Mouse (Mus musculus) telencephalon, adult 2 months (tissue): Measurements from ENCODE around the gene Mcl1.

ENCODE experiments used
- DNase-seq: peaks from one replicate; pipeline ENCODE4 v3.0.0-alpha.2; 2011; ENCODE audit warnings: low read depth, low spot score

Mcl1 gene

DNA sequence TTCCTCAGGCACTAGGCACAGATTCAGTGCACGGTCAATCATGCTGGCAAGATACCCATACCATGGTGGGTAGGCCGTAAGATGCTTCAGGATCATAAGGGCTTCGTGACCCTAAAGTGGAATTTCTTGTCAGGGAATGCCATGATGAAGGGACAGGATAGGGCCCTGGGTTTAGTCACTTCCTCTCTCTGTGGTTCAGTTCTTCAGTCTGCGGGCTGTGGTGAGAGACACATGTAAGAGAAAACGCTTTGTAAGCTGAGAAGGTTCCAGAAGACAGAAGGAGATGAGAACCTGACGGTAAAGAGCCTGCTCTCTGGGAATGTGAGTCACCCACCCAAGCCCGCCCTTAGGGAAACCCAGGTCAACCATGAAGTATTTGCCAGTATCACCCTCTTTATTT, 48.9 kb downstream of the Mcl1 start:
- DNase-seq, result no peak

DNA sequence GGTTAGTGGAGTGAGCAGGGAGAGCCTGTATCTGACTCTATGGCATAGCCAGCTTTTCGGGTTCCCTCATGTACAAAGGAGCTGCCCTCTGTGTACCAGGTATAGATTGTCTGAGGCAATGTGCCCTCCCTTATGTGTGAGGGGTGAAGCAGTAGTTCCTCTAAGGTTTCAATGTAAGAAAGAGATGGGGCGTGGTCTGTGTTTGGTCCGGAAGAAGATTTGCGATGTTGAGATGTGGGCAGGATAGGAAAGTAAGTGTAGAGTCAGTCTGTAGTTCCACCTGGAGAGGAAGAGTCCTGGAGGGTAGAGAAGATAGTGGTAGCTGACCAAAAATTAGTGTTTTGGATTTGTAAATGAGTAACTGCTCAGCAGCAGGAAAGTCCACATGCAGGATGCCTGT, 50.5 kb downstream of the Mcl1 start:
- no peak for DNase-seq

- DNase-seq, result no peak
Observed at GRCm38 (mm10) chr3:95709967-95710366, 51.4 kb downstream of the Mcl1 start.
